Mouse (Mus musculus) embryonic facial prominence, embryonic 12.5 days (tissue): ENCODE results near the gene Apol7a. TPM values are rescaled to one million over a fixed set of nuclear protein-coding genes. Genes with fewer than 3 reads are reported as not detected.

Source experiments
- ATAC-seq: fragments of 200-750 bp; cut with Nextera tagmentation; 2 replicates; pipeline ENCODE4 v1.8.0; 2017; ENCODE audit not compliant: insufficient number of reproducible peaks, insufficient read depth, low FRiP score, low TSS enrichment
- H3K27ac ChIP-seq: fragments of 300-500 bp; sonication (generic); 2 replicates; pipeline ENCODE4 v1.5.1; 2016; ENCODE audit warnings: mild to moderate bottlenecking
- H3K27me3 ChIP-seq: fragments of 300-500 bp; sonication (generic); 2 replicates; pipeline ENCODE4 v1.6.1; 2016; ENCODE audit warnings: mild to moderate bottlenecking, moderate library complexity
- H3K36me3 ChIP-seq: fragments of 300-500 bp; sonication (generic); 2 replicates; pipeline ENCODE4 v1.6.1; 2016; ENCODE audit warnings: mild to moderate bottlenecking
- H3K4me1 ChIP-seq: fragments of 300-500 bp; sonication (generic); 2 replicates; pipeline ENCODE4 v1.6.1; 2016
- H3K4me2 ChIP-seq: fragments of 300-500 bp; sonication (generic); replicated peaks from 2 replicates; pipeline ENCODE4 v1.6.1; 2016; ENCODE audit warnings: mild to moderate bottlenecking, moderate library complexity
- H3K4me3 ChIP-seq: fragments of 300-500 bp; sonication (generic); 2 replicates; pipeline ENCODE4 v1.5.1; 2016; ENCODE audit warnings: mild to moderate bottlenecking
- H3K9ac ChIP-seq: fragments of 300-500 bp; sonication (generic); 2 replicates; pipeline ENCODE4 v1.6.1; 2016; ENCODE audit warnings: mild to moderate bottlenecking, moderate library complexity
- H3K9me3 ChIP-seq: fragments of 300-500 bp; sonication (generic); 2 replicates; pipeline ENCODE4 v1.6.1; 2016; ENCODE audit warnings: mild to moderate bottlenecking, moderate library complexity
- WGBS: fragments of 180-500 bp; shearing (Covaris S2); methylation state at CpG from one replicate; pipeline ENCODE4 v1.1.7; 2016; 5-methylcytosine and 5-hydroxymethylcytosine counted together
- polyA plus RNA-seq: library from polyadenylated mRNA; unstranded; fragments of >200 nt; fragmentation: Nextera tagmentation; extraction: Ambion mirVana; gene quantifications from 2 replicates; pipeline ENCODE4 v1.2.1, GENCODE M21; 2016

The Apol7a gene
- polyA plus RNA-seq, 1 experiment from 2014 or later, result not detected

- Histone ChIP-seq H3K27ac (peak overlapping the region; percentile 93), H3K4me2 (peak overlapping the region; percentile 40), H3K9ac (peak overlapping the region; percentile 43; the same call in 1 of the 2 replicates), H3K4me3 (no peak overlapping the region; the same call in 1 of the 2 replicates), H3K9me3 (no peaks in the 10 kb centered on the region), H3K27me3 (no peaks in the 10 kb centered on the region), H3K4me1 (peaks cover 34% of the 10 kb centered on the region), H3K36me3 (no peaks in the 10 kb centered on the region)
- 17% methylated on average over 18 of the region's 18 CpGs for WGBS
- no peak for ATAC-seq
These were observed 55.9 kb downstream of the Apol7a start for GRCm38 (mm10) chr15:77342962-77343526.

- Histone ChIP-seq H3K27ac (no peak overlapping the region), H3K4me3 (no peak overlapping the region), H3K4me2 (no peak overlapping the region), H3K27me3 (no peaks in the 10 kb centered on the region), H3K36me3 (no peaks in the 10 kb centered on the region), H3K4me1 (peaks cover 34% of the 10 kb centered on the region), H3K9ac (no peak overlapping the region), H3K9me3 (no peaks in the 10 kb centered on the region)
- no peak for ATAC-seq
- 85% methylated on average over 6 of the region's 6 CpGs for WGBS
These were observed 56.9 kb downstream of the Apol7a start for GRCm38 (mm10) chr15:77342005-77342404.

- H3K4me3 ChIP-seq, result no peak overlapping the region
- peaks cover 41% of the 10 kb centered on the region for H3K4me1 ChIP-seq
- no peak for ATAC-seq
- H3K27me3 ChIP-seq, result no peaks in the 10 kb centered on the region
- no peak overlapping the region for H3K27ac ChIP-seq
- no peaks in the 10 kb centered on the region for H3K9me3 ChIP-seq
- no peak overlapping the region for H3K4me2 ChIP-seq
- H3K9ac ChIP-seq, result no peak overlapping the region
- no peaks in the 10 kb centered on the region for H3K36me3 ChIP-seq
These were observed 58.3 kb downstream of the Apol7a start for GRCm38 (mm10) chr15:77340581-77340980.

GRCm38 (mm10) chr15:77338924-77339429 lies 59.9 kb downstream of the Apol7a start:
- H3K27ac ChIP-seq, result no peak overlapping the region

GRCm38 (mm10) chr15:77338451-77338850 lies 60.5 kb downstream of the Apol7a start:
- H3K9me3 ChIP-seq, result no peaks in the 10 kb centered on the region
- H3K4me3 ChIP-seq, result no peak overlapping the region
- H3K4me1 ChIP-seq, result peaks cover 23% of the 10 kb centered on the region
- H3K27me3 ChIP-seq, result no peaks in the 10 kb centered on the region
- no peak overlapping the region for H3K9ac ChIP-seq
- H3K27ac ChIP-seq, result no peak overlapping the region
- no peak for ATAC-seq
- H3K36me3 ChIP-seq, result no peaks in the 10 kb centered on the region
- no peak overlapping the region for H3K4me2 ChIP-seq
- 68% methylated on average over 7 of the region's 7 CpGs for WGBS

More at GRCm38 (mm10) chr15:77338924-77339429, 59.9 kb downstream of the Apol7a start:
- no peak overlapping the region for H3K4me2 ChIP-seq
- H3K4me1 ChIP-seq, result peaks cover 29% of the 10 kb centered on the region
- no peaks in the 10 kb centered on the region for H3K27me3 ChIP-seq
- H3K9ac ChIP-seq, result no peak overlapping the region
- no peaks in the 10 kb centered on the region for H3K9me3 ChIP-seq
- no peak for ATAC-seq
- H3K36me3 ChIP-seq, result no peaks in the 10 kb centered on the region
- H3K4me3 ChIP-seq, result no peak overlapping the region
- WGBS, result 23% methylated on average over 8 of the region's 8 CpGs

Other genes with a start within 250 kb of the Apol7a start
- gene Rbfox2, start 92.1 kb downstream of the Apol7a start, polyA plus RNA-seq, result 96.4 and 96.9 TPM in 2 replicates
- gene Apol9a, start 12.0 kb upstream of the Apol7a start, polyA plus RNA-seq, result not detected in 2 replicates
- gene Apol7b, start 48.4 kb upstream of the Apol7a start, polyA plus RNA-seq, result not detected in 2 replicates
- not detected in 2 replicates for gene Apol10a, start 77.9 kb upstream of the Apol7a start, polyA plus RNA-seq
- gene Apol11a, start 109.2 kb upstream of the Apol7a start, polyA plus RNA-seq, result not detected in 2 replicates
- not detected in 2 replicates for gene Apol7c, start 134.2 kb upstream of the Apol7a start, polyA plus RNA-seq
- not detected in 2 replicates for gene 1700025B11Rik, start 162.8 kb upstream of the Apol7a start, polyA plus RNA-seq
- gene Apol10b, start 197.0 kb upstream of the Apol7a start, polyA plus RNA-seq, result 0.12 TPM in 1 of 2 replicates, not detected in the other
- gene Gm36245, start 200.1 kb upstream of the Apol7a start, polyA plus RNA-seq, result not detected in 2 replicates
- not detected in 2 replicates for gene Apol11b, start 244.2 kb upstream of the Apol7a start, polyA plus RNA-seq